8 mouse cellular contexts compared by ENCODE assay signal in genomic region chr8:119861706-119862389, GRCm38 (mm10). TPM values are rescaled to one million over a fixed set of nuclear protein-coding genes. Genes with fewer than 3 reads are reported as not detected.
A peak's percentile ranks its signal among the peaks of the same experiment; 100 is the strongest.
DNase-seq lines count a peak whose midpoint lies in the region; ATAC-seq and TF ChIP-seq lines count a peak whose summit lies in the region.

TSS of gene Klhl36 (plus strand) at chr8:119862266.

- H3K4me2 ChIP-seq in forebrain, embryonic 12.5 days = peak within 1 kb of the TSS; percentile 87
- H3K4me2 ChIP-seq in heart, postnatal 0 days (ENCODE audit: low read depth, low read length) = peak within 1 kb of the TSS; percentile 74
- H3K4me2 ChIP-seq in liver, embryonic 16.5 days (ENCODE audit: low read depth, low read length) = peak within 1 kb of the TSS; percentile 89
- peak within 1 kb of the TSS; percentile 74 for H3K4me2 ChIP-seq in neural tube, embryonic 13.5 days

- peak; percentile 61 for TF ChIP-seq POLR2A in testis, adult 2 months (IDR thresholded peaks at IDR 0.05; ENCODE audit: control insufficient read depth, low read depth, low read length)

- peaks cover 5% of the 10 kb centered on the region; the same call in 1 of the 2 replicates for H3K9me3 ChIP-seq in E14TG2a.4 (ENCODE audit: low read length)
- H3K9me3 ChIP-seq in forebrain, embryonic 12.5 days = no peaks in the 10 kb centered on the region
- no peaks in the 10 kb centered on the region for H3K9me3 ChIP-seq in heart, postnatal 0 days (replicated peaks; ENCODE audit: control insufficient read depth, low read length)
- no peaks in the 10 kb centered on the region for H3K9me3 ChIP-seq in liver, embryonic 16.5 days (replicated peaks; ENCODE audit: control insufficient read depth, low read length)
- H3K9me3 ChIP-seq in neural tube, embryonic 13.5 days = no peaks in the 10 kb centered on the region

- peak; percentile 96 for ATAC-seq in forebrain, embryonic 12.5 days (ENCODE audit: low FRiP score)
- peak; percentile 97 for ATAC-seq in heart, postnatal 0 days (ENCODE audit: insufficient read depth, low read depth)
- peak; percentile 95 for ATAC-seq in liver, embryonic 16.5 days (ENCODE audit: low read depth)
- peak; percentile 96 for ATAC-seq in neural tube, embryonic 13.5 days (ENCODE audit: low read depth)

- peak within 1 kb of the TSS; percentile 81 for H3K9ac ChIP-seq in forebrain, embryonic 12.5 days
- H3K9ac ChIP-seq in heart, postnatal 0 days (replicated peaks; ENCODE audit: low read depth, low read length) = peak within 1 kb of the TSS; percentile 68
- H3K9ac ChIP-seq in liver, embryonic 16.5 days (ENCODE audit: low read depth, low read length) = peak within 1 kb of the TSS; percentile 73
- peak within 1 kb of the TSS; percentile 85 for H3K9ac ChIP-seq in neural tube, embryonic 13.5 days

- H3K36me3 ChIP-seq in E14TG2a.4 (ENCODE audit: insufficient read depth, low read length) = no peaks in the 10 kb centered on the region
- no peaks in the 10 kb centered on the region for H3K36me3 ChIP-seq in forebrain, embryonic 12.5 days (replicated peaks)
- no peaks in the 10 kb centered on the region for H3K36me3 ChIP-seq in heart, postnatal 0 days (replicated peaks; ENCODE audit: control insufficient read depth, insufficient read depth, low read length)
- H3K36me3 ChIP-seq in liver, embryonic 16.5 days (ENCODE audit: control insufficient read depth, insufficient read depth) = no peaks in the 10 kb centered on the region
- H3K36me3 ChIP-seq in neural tube, embryonic 13.5 days = no peaks in the 10 kb centered on the region
- no peaks in the 10 kb centered on the region for H3K36me3 ChIP-seq in testis, adult 2 months (ENCODE audit: control insufficient read depth, insufficient read depth, low read length)

- TF ChIP-seq EP300 in heart, postnatal 0 days (IDR thresholded peaks at IDR 0.05; ENCODE audit: low read depth) = no peak

- TF ChIP-seq CTCF in E14TG2a.4 (conservative IDR thresholded peaks at IDR 0.05; ENCODE audit: low read length) = no peak
- no peak for TF ChIP-seq CTCF in heart, postnatal 0 days (IDR thresholded peaks at IDR 0.05; ENCODE audit: low read depth)
- no peak for TF ChIP-seq CTCF in testis, adult 2 months (IDR thresholded peaks at IDR 0.05; ENCODE audit: control insufficient read depth, insufficient read depth, insufficient replicate concordance, low read depth, low read length)

- 2% methylated on average over 35 of the region's 35 CpGs for WGBS in forebrain, embryonic 12.5 days
- WGBS in heart, postnatal 0 days = under 1% methylated on average over 32 of the region's 35 CpGs
- WGBS in liver, embryonic 16.5 days (ENCODE audit: insufficient replicate concordance) = under 1% methylated on average over 35 of the region's 35 CpGs
- 1% methylated on average over 35 of the region's 35 CpGs for WGBS in neural tube, embryonic 13.5 days

- H3K27ac ChIP-seq in forebrain, embryonic 12.5 days = no peak within 1 kb of the TSS
- H3K27ac ChIP-seq in heart, postnatal 0 days (ENCODE audit: low read depth) = peak within 1 kb of the TSS; percentile 52
- H3K27ac ChIP-seq in liver, embryonic 16.5 days (ENCODE audit: low read length) = peak within 1 kb of the TSS; percentile 33; the same call in 1 of the 2 replicates
- peak within 1 kb of the TSS; percentile 55 for H3K27ac ChIP-seq in neural tube, embryonic 13.5 days (replicated peaks)
- H3K27ac ChIP-seq in testis, adult 2 months (ENCODE audit: control insufficient read depth, insufficient read depth, low read depth, low read length) = peak within 1 kb of the TSS; percentile 56

- peak; percentile 92 for DNase-seq in c-Kit-positive CD71-positive TER-119-positive erythroid progenitor cells, embryonic 14.5 days (ENCODE audit: low spot score)
- DNase-seq in heart, postnatal 0 days (ENCODE audit: low spot score) = peak; percentile 95
- peak; percentile 99 for DNase-seq in kidney, postnatal 4 days

- H3K27me3 ChIP-seq in E14TG2a.4 (ENCODE audit: insufficient read depth, low read length) = peaks cover 53% of the 10 kb centered on the region
- H3K27me3 ChIP-seq in forebrain, embryonic 12.5 days = peaks cover 12% of the 10 kb centered on the region; the same call in 1 of the 2 replicates
- peaks cover 7% of the 10 kb centered on the region; the same call in 1 of the 2 replicates for H3K27me3 ChIP-seq in heart, postnatal 0 days (ENCODE audit: control insufficient read depth, insufficient read depth, low read length)
- no peaks in the 10 kb centered on the region for H3K27me3 ChIP-seq in liver, embryonic 16.5 days (ENCODE audit: control insufficient read depth, insufficient read depth, low read depth, low read length)
- H3K27me3 ChIP-seq in neural tube, embryonic 13.5 days = peaks cover 10% of the 10 kb centered on the region; the same call in 1 of the 2 replicates
- no peaks in the 10 kb centered on the region; the same call in 1 of the 2 replicates for H3K27me3 ChIP-seq in testis, adult 2 months (ENCODE audit: control insufficient read depth, insufficient read depth, low read length)

- peaks cover 11% of the 10 kb centered on the region for H3K4me1 ChIP-seq in E14TG2a.4 (replicated peaks; ENCODE audit: low read depth, low read length)
- peaks cover 17% of the 10 kb centered on the region for H3K4me1 ChIP-seq in forebrain, embryonic 12.5 days
- 0 out of 2 replicates have a peak, but pooled peaks cover 5% of the 10 kb centered on the region for H3K4me1 ChIP-seq in heart, postnatal 0 days (ENCODE audit: control insufficient read depth, insufficient read depth)
- peaks cover 13% of the 10 kb centered on the region for H3K4me1 ChIP-seq in liver, embryonic 16.5 days (ENCODE audit: control insufficient read depth, low read depth, low read length)
- H3K4me1 ChIP-seq in neural tube, embryonic 13.5 days (replicated peaks) = peaks cover 15% of the 10 kb centered on the region
- peaks cover 4% of the 10 kb centered on the region for H3K4me1 ChIP-seq in testis, adult 2 months (ENCODE audit: control insufficient read depth, insufficient read depth, low read length)

- peak within 1 kb of the TSS; percentile 91 for H3K4me3 ChIP-seq in E14TG2a.4 (replicated peaks; ENCODE audit: low read length)
- H3K4me3 ChIP-seq in forebrain, embryonic 12.5 days (replicated peaks) = peak within 1 kb of the TSS; percentile 73
- peak within 1 kb of the TSS; percentile 67 for H3K4me3 ChIP-seq in heart, postnatal 0 days (ENCODE audit: low read depth, low read length)
- H3K4me3 ChIP-seq in liver, embryonic 16.5 days (ENCODE audit: low read depth, low read length) = peak within 1 kb of the TSS; percentile 71
- peak within 1 kb of the TSS; percentile 71 for H3K4me3 ChIP-seq in neural tube, embryonic 13.5 days
- peak within 1 kb of the TSS; percentile 80 for H3K4me3 ChIP-seq in testis, adult 2 months (ENCODE audit: control insufficient read depth, low read depth, low read length)

RNA-seq across cellular contexts. Expression of gene Klhl36, which starts in this region (rescaled TPM):
- 9.9 and 10.9 TPM in 2 replicates for polyA plus RNA-seq in forebrain, embryonic 12.5 days (2016; fragmentation: Nextera tagmentation; extraction: Ambion mirVana)
- 6.5 and 10.0 TPM in 2 replicates for total RNA-seq in heart, postnatal 0 days (2014; rRNA removed; ENCODE audit: low replicate concordance)
- polyA plus RNA-seq in heart, postnatal 0 days (2015; fragmentation: Nextera tagmentation; extraction: Ambion mirVana) = 6.7 and 6.9 TPM in 2 replicates
- polyA plus RNA-seq in liver, embryonic 16.5 days (2015; fragmentation: Nextera tagmentation; extraction: Ambion mirVana) = 4.3 and 4.4 TPM in 2 replicates
- polyA plus RNA-seq in neural tube, embryonic 13.5 days (2015; fragmentation: Nextera tagmentation; extraction: Ambion mirVana) = 12.3 and 12.4 TPM in 2 replicates
- polyA plus RNA-seq in testis, adult 2 months (2012; rRNA removed) = 16.3 and 16.9 TPM in 2 replicates
